Mouse (Mus musculus): ENCODE data around the gene Gpr15. TPM values are rescaled to one million over a fixed set of nuclear protein-coding genes. Genes with fewer than 3 reads are reported as not detected.

Gpr15 gene
- total RNA-seq, 1 experiment from 2014 or later = 0.23 TPM

GRCm38 (mm10) chr16:58676156-58676555 lies 42.7 kb downstream of the Gpr15 start:
- ATAC-seq (ENCODE audit: extremely low read depth, insufficient number of reproducible peaks, low FRiP score, poor library complexity, severe bottlenecking) = no peak

DNA sequence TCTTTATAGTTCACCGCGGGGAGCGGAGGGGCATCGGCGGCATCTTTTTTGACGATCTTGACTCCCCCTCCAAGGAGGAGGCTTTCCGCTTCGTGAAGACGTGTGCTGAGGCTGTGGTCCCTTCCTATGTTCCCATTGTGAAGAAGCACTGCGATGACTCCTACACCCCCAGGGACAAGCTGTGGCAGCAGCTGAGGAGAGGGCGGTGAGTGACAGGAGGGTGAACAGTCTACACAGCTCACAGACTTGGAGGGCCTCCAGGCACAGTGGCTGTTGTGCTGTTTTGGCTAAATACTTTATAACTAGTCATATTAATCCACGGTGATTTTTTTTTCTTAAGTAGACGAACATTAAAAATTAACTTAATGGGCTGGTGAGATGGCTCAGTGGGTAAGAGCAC lies 43.6 kb downstream of the Gpr15 start:
- no peak for ATAC-seq (ENCODE audit: extremely low read depth, insufficient number of reproducible peaks, low FRiP score, poor library complexity, severe bottlenecking)

DNA sequence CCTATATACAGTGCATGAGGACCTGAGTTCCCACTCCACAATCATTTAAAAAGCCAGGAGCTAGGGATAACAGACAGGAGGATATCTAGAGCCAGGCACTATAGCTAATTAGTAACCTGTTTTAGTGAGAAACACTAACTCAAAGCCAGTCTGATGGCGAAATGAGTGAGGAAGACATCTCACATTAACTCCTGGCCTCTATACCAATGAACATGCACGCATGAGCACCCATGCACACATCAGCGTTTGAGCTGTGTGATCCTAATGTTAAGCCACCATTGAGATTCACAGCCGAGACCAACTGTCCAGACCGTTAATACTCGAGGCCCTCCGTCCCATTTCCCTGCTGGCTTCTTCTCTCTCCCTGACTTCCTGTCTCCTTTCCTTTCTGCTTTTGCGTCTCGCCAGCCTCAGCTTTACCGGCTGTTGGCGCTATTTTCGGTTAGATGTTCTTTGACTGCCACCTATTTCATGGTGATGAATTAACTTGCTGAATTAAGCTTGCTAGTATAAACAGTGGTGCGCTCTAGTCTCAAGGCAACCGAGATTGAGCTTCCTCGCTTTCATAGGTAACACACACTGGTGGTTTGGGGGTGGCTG lies 45.0 kb downstream of the Gpr15 start:
- no peak for ATAC-seq (ENCODE audit: extremely low read depth, insufficient number of reproducible peaks, low FRiP score, poor library complexity, severe bottlenecking)

- no peak for ATAC-seq (ENCODE audit: extremely low read depth, insufficient number of reproducible peaks, low FRiP score, poor library complexity, severe bottlenecking)
These were observed 46.5 kb downstream of the Gpr15 start for GRCm38 (mm10) chr16:58672396-58672795.

GRCm38 (mm10) chr16:58671212-58671985 lies 47.5 kb downstream of the Gpr15 start:
- no peak for ATAC-seq (ENCODE audit: extremely low read depth, insufficient number of reproducible peaks, low FRiP score, poor library complexity, severe bottlenecking)

GRCm38 (mm10) chr16:58670643-58671042 lies 48.2 kb downstream of the Gpr15 start:
- ATAC-seq (ENCODE audit: extremely low read depth, insufficient number of reproducible peaks, low FRiP score, poor library complexity, severe bottlenecking) = 0 out of 2 replicates have a peak, but pooled peaks have one; percentile 23

- peak; percentile 94 for ATAC-seq (ENCODE audit: extremely low read depth, insufficient number of reproducible peaks, low FRiP score, poor library complexity, severe bottlenecking)
These were observed 48.8 kb downstream of the Gpr15 start, which contains the start of gene Cpox for GRCm38 (mm10) chr16:58669917-58670630. TSS of gene Cpox (plus strand) at chr16:58670292.

DNA sequence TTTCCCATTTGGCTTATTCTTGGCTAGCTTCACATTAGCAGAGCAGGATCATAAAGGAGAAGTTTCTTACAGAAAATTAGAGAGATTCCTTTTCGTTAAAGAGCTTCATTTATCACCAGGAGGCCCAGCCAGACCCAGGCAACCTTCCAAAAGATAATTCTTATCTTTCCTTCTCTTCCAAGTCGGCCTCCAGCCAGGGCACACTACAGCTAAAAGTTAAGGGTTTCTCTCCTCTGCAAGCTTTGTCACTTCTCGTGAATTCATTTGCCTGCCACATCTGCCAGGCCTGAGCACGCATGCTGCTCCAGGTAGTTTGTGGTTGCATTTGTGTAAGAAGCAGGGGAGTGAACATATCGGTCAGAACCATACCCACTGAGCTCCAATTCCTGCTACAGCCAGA lies 49.6 kb downstream of the Gpr15 start:
- ATAC-seq (ENCODE audit: extremely low read depth, insufficient number of reproducible peaks, low FRiP score, poor library complexity, severe bottlenecking) = no peak

DNA sequence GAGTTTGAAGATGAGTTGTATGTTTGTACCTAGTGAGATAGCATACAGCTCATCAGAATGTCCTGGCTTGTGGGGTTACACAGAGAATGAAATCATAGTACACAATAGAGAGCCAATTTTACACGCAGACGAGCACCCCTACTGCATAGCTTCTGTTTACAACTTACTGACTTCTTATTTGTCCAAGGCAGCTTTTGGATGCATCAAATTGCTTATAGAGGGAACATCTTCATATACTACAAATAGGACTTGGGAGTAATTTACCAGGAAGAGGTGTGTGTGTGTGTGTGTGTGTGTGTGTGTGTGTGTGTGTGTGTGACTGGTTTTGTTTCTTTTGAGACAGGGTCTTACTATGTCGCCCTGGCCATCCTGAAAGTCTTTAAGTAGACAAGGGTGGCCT lies 50.3 kb downstream of the Gpr15 start:
- ATAC-seq (ENCODE audit: extremely low read depth, insufficient number of reproducible peaks, low FRiP score, poor library complexity, severe bottlenecking) = no peak

Other genes with a start within 250 kb of the Gpr15 start
- gene St3gal6, start 194.8 kb downstream of the Gpr15 start, total RNA-seq (2017) = 190 and 210 TPM in 2 replicates
- gene Gm813, start 102.1 kb downstream of the Gpr15 start, total RNA-seq (2017) = not detected in 2 replicates
- not detected in 2 replicates for gene E330017A01Rik, start 80.3 kb downstream of the Gpr15 start, total RNA-seq (2017)
- gene Cpox, start 48.8 kb downstream of the Gpr15 start, total RNA-seq (2017) = 13.8 and 14.4 TPM in 2 replicates
- 29.8 and 30.6 TPM in 2 replicates for gene Cldnd1, start 8.8 kb upstream of the Gpr15 start, total RNA-seq (2017)
- gene Olfr172, start 44.1 kb upstream of the Gpr15 start, total RNA-seq (2017) = not detected in 2 replicates
- gene Olfr173, start 81.2 kb upstream of the Gpr15 start, total RNA-seq (2017) = not detected in 2 replicates
- not detected in 2 replicates for gene Olfr175-ps1, start 107.7 kb upstream of the Gpr15 start, total RNA-seq (2017)
- 0.25 TPM in 1 of 2 replicates, not detected in the other for gene Olfr177, start 155.7 kb upstream of the Gpr15 start, total RNA-seq (2017)
- not detected in 2 replicates for gene Olfr178, start 173.0 kb upstream of the Gpr15 start, total RNA-seq (2017)
- not detected in 2 replicates for gene Olfr181, start 209.7 kb upstream of the Gpr15 start, total RNA-seq (2017)
- not detected in 2 replicates for gene Olfr180, start 210.3 kb upstream of the Gpr15 start, total RNA-seq (2017)